Mouse (Mus musculus): ENCODE measurements around the gene Ccdc97. TPM values are rescaled to one million over a fixed set of nuclear protein-coding genes. Genes with fewer than 3 reads are reported as not detected.

The Ccdc97 gene
- polyA plus RNA-seq (2012; rRNA removed) = 14.8 and 16.3 TPM in 2 replicates

GRCm38 (mm10) chr7:25718788-25719417 lies at the start of gene Ccdc97:
TSS of gene Ccdc97 (minus strand) at chr7:25719088.

DNA sequence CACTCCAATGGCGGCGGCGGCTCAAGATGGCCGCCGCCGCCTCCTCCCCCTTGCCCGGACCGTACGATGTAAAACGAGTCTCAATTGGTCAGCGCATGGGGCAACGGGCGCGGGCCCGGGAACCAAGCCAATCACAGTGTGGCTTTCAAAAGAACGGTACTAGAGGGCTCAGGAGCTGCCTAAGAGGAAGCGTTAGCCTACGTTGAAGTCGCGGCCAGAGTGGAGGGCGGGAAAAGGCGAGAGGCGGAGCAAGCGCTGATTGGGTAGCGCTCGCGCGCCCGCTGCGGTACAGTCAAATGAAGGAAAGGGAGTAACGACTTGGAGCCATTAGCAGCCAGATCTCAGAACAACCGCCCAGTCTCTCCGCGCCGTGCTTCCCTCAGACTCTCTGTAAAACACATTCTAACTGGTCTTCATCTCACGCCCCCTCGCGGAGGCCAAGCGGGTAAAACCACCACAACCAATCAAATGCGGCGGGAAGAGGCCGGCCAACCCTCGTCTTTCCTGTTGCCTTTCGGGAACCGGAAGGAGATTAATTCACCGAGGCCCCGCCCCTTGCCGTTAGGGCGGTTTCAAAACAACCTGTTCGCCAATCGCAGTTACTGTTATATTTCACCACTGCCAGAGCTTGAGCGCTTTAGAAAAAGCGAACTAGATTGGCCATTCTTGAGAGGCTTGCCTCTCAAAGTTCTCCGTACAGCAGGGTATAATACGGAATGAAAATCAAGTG lies 36.0 kb upstream of the Ccdc97 start, which contains the start of gene Hnrnpul1:
TSS of gene Hnrnpul1 (minus strand) at position 20 of the 730 bp plus-strand sequence.

GRCm38 (mm10) chr7:25686680-25687531 lies 32.0 kb downstream of the Ccdc97 start, which contains the start of gene Tgfb1:
TSS of gene Tgfb1 (plus strand) at chr7:25687002.

GRCm38 (mm10) chr7:25680514-25681258 lies 38.2 kb downstream of the Ccdc97 start, which contains the start of gene B9d2:
TSS of gene B9d2 (plus strand) at chr7:25680780.

GRCm38 (mm10) chr7:25674719-25675300 lies 44.1 kb downstream of the Ccdc97 start, which contains the start of gene Tmem91:
TSS of gene Tmem91 (minus strand) at chr7:25675166.

Other genes starting within 250 kb of the Ccdc97 start
- 2.7 and 3.0 TPM in 2 replicates for gene Ceacam1, start 241.5 kb downstream of the Ccdc97 start, polyA plus RNA-seq (2012; rRNA removed)
- gene Ceacam2, start 179.2 kb downstream of the Ccdc97 start, polyA plus RNA-seq (2012; rRNA removed) = 0.01 TPM in 1 of 2 replicates, not detected in the other
- 0.37 and 0.44 TPM in 2 replicates for gene Erich4, start 103.2 kb downstream of the Ccdc97 start, polyA plus RNA-seq (2012; rRNA removed)
- gene Dmac2, start 99.7 kb downstream of the Ccdc97 start, polyA plus RNA-seq (2012; rRNA removed) = 7.3 and 8.6 TPM in 2 replicates
- gene B3gnt8, start 92.4 kb downstream of the Ccdc97 start, polyA plus RNA-seq (2012; rRNA removed) = 1.2 and 1.4 TPM in 2 replicates
- 17.9 and 19.0 TPM in 2 replicates for gene Bckdha, start 60.1 kb downstream of the Ccdc97 start, polyA plus RNA-seq (2012; rRNA removed)
- gene Exosc5, start 59.9 kb downstream of the Ccdc97 start, polyA plus RNA-seq (2012; rRNA removed) = 31.7 and 35.9 TPM in 2 replicates
- 0.15 and 0.33 TPM in 2 replicates for gene Tmem91, start 43.9 kb downstream of the Ccdc97 start, polyA plus RNA-seq (2012; rRNA removed)
- 18.9 and 21.0 TPM in 2 replicates for gene B9d2, start 38.3 kb downstream of the Ccdc97 start, polyA plus RNA-seq (2012; rRNA removed)
- 13.6 and 20.5 TPM in 2 replicates for gene Tgfb1, start 32.1 kb downstream of the Ccdc97 start, polyA plus RNA-seq (2012; rRNA removed)
- gene Hnrnpul1, start 35.7 kb upstream of the Ccdc97 start, polyA plus RNA-seq (2012; rRNA removed) = 23.4 and 28.7 TPM in 2 replicates
- gene Axl, start 69.6 kb upstream of the Ccdc97 start, polyA plus RNA-seq (2012; rRNA removed) = 5.3 and 6.2 TPM in 2 replicates
- gene Cyp2s1, start 97.8 kb upstream of the Ccdc97 start, polyA plus RNA-seq (2012; rRNA removed) = 0.18 and 0.30 TPM in 2 replicates
- gene Cyp2b10, start 178.5 kb upstream of the Ccdc97 start, polyA plus RNA-seq (2012; rRNA removed) = 0.01 TPM in 2 replicates

All from liver, embryonic 14 days (tissue).